Mouse (Mus musculus): Measurements from ENCODE around the gene Evx2.
A peak's percentile ranks its signal among the peaks of the same experiment; 100 is the strongest.

The Evx2 gene

GRCm38 (mm10) chr2:74695813-74696430 lies 36.6 kb upstream of the Evx2 start:
- no peak for DNase-seq (ENCODE audit: low read depth, low spot score)

GRCm38 (mm10) chr2:74695383-74695782 lies 36.0 kb upstream of the Evx2 start:
- no peak for DNase-seq (ENCODE audit: low read depth, low spot score)

- peak; percentile 86 for DNase-seq (ENCODE audit: low read depth, low spot score)
Observed at GRCm38 (mm10) chr2:74694066-74694465, 34.7 kb upstream of the Evx2 start.

- DNase-seq (ENCODE audit: low read depth, low spot score), result no peak
Observed at GRCm38 (mm10) chr2:74693432-74693827, 34.1 kb upstream of the Evx2 start.

- DNase-seq (ENCODE audit: low read depth, low spot score), result no peak
Observed at GRCm38 (mm10) chr2:74692808-74693431, 33.6 kb upstream of the Evx2 start.

- no peak for DNase-seq (ENCODE audit: low read depth, low spot score)
Observed at GRCm38 (mm10) chr2:74691995-74692807, 32.8 kb upstream of the Evx2 start.

GRCm38 (mm10) chr2:74691022-74691951 lies 31.9 kb upstream of the Evx2 start, which contains the start of gene Hoxd10:
Gene Hoxd10, plus strand, starts transcription at chr2:74691924.
- DNase-seq (ENCODE audit: low read depth, low spot score), result peak; percentile 94

- no peak for DNase-seq (ENCODE audit: low read depth, low spot score)
Observed at GRCm38 (mm10) chr2:74690338-74690716, 31.0 kb upstream of the Evx2 start.

- DNase-seq (ENCODE audit: low read depth, low spot score), result no peak
Observed at GRCm38 (mm10) chr2:74689574-74690337, 30.4 kb upstream of the Evx2 start.

- DNase-seq (ENCODE audit: low read depth, low spot score), result no peak
Observed at GRCm38 (mm10) chr2:74688795-74689573, 29.6 kb upstream of the Evx2 start.

GRCm38 (mm10) chr2:74687698-74688555 lies 28.6 kb upstream of the Evx2 start:
- no peak for DNase-seq (ENCODE audit: low read depth, low spot score)

- no peak for DNase-seq (ENCODE audit: low read depth, low spot score)
Observed at GRCm38 (mm10) chr2:74686988-74687697, 27.8 kb upstream of the Evx2 start.

- DNase-seq (ENCODE audit: low read depth, low spot score), result peak; percentile 93
Observed at GRCm38 (mm10) chr2:74686301-74686987, 27.1 kb upstream of the Evx2 start.

- DNase-seq (ENCODE audit: low read depth, low spot score), result no peak
Observed at GRCm38 (mm10) chr2:74685059-74685603, 25.8 kb upstream of the Evx2 start.

- no peak for DNase-seq (ENCODE audit: low read depth, low spot score)
Observed at GRCm38 (mm10) chr2:74684106-74684505, 24.7 kb upstream of the Evx2 start.

- DNase-seq (ENCODE audit: low read depth, low spot score), result peak; percentile 81
Observed at GRCm38 (mm10) chr2:74683471-74683951, 24.2 kb upstream of the Evx2 start.

- peak; percentile 17 for DNase-seq (ENCODE audit: low read depth, low spot score)
Observed at GRCm38 (mm10) chr2:74682796-74683195, 23.4 kb upstream of the Evx2 start.

Measured in ES-CJ7 (cell line).